Mouse (Mus musculus) hindbrain, embryonic 16.5 days (tissue): Measurements from ENCODE around the gene Lgr6. TPM values are rescaled to one million over a fixed set of nuclear protein-coding genes. Genes with fewer than 3 reads are reported as not detected.
A peak's percentile ranks its signal among the peaks of the same experiment; 100 is the strongest.

Experiments used
- ATAC-seq: fragments of 200-750 bp; cut with Nextera tagmentation; 2 replicates; pipeline ENCODE4 v1.8.0; 2017; ENCODE audit warnings: moderate TSS enrichment, moderate library complexity
- H3K27ac ChIP-seq: fragments of 300-500 bp; sonication (generic); 2 replicates; pipeline ENCODE4 v1.5.1; 2014; ENCODE audit warnings: low read depth, mild to moderate bottlenecking, control low read depth, low read length, moderate library complexity
- H3K27me3 ChIP-seq: fragments of 300-500 bp; sonication (generic); replicated peaks from 2 replicates; pipeline ENCODE4 v1.6.1; 2014; ENCODE audit warnings: low read length; ENCODE audit not compliant: control insufficient read depth, insufficient read depth
- H3K36me3 ChIP-seq: fragments of 300-500 bp; sonication (generic); 2 replicates; pipeline ENCODE4 v1.6.1; 2014; ENCODE audit warnings: mild to moderate bottlenecking, low read length, moderate library complexity, mixed read lengths; ENCODE audit not compliant: control insufficient read depth, insufficient read depth
- H3K4me1 ChIP-seq: fragments of 300-500 bp; sonication (generic); 2 replicates; pipeline ENCODE4 v1.6.1; 2014; ENCODE audit warnings: low read depth, low read length; ENCODE audit not compliant: control insufficient read depth, insufficient read depth
- H3K4me2 ChIP-seq: fragments of 300-500 bp; sonication (generic); 2 replicates; pipeline ENCODE4 v1.6.1; 2014; ENCODE audit warnings: mild to moderate bottlenecking, low read length, control low read depth, moderate library complexity
- H3K4me3 ChIP-seq: fragments of 300-500 bp; sonication (generic); 2 replicates; pipeline ENCODE4 v1.5.1; 2014; ENCODE audit warnings: mild to moderate bottlenecking, low read length, control low read depth, moderate library complexity
- H3K9ac ChIP-seq: fragments of 300-500 bp; sonication (generic); 2 replicates; pipeline ENCODE4 v1.6.1; 2014; ENCODE audit warnings: low read depth, mild to moderate bottlenecking, control low read depth, low read length, moderate library complexity
- H3K9me3 ChIP-seq: fragments of 300-500 bp; sonication (generic); 2 replicates; pipeline ENCODE4 v1.6.1; 2014; ENCODE audit warnings: mild to moderate bottlenecking, low read length, moderate library complexity; ENCODE audit not compliant: control insufficient read depth
- WGBS: fragments of 180-500 bp; shearing (Covaris S2); extraction: QIAGEN DNeasy Blood & Tissue Kit; methylation state at CpG from one replicate; pipeline ENCODE4 v1.1.7; 2014; 5-methylcytosine and 5-hydroxymethylcytosine counted together
- polyA plus RNA-seq: library from polyadenylated mRNA; unstranded; fragments of >200 nt; fragmentation: Nextera tagmentation; extraction: Ambion mirVana; gene quantifications from 2 replicates; pipeline ENCODE4 v1.2.1, GENCODE M21; 2015

Gene Lgr6
- polyA plus RNA-seq, 1 experiment from 2014 or later: 1.7 TPM

- peaks cover 5% of the 10 kb centered on the region for H3K4me1 ChIP-seq
- H3K27ac ChIP-seq: no peak overlapping the region
- no peak overlapping the region for H3K4me3 ChIP-seq
- ATAC-seq: no peak
- no peaks in the 10 kb centered on the region for H3K9me3 ChIP-seq
- no peak overlapping the region for H3K9ac ChIP-seq
- 0 out of 2 replicates have a peak, but pooled peaks cover 2% of the 10 kb centered on the region for H3K27me3 ChIP-seq
- no peaks in the 10 kb centered on the region for H3K36me3 ChIP-seq
- WGBS: 56% methylated on average over 8 of the region's 8 CpGs
- H3K4me2 ChIP-seq: no peak overlapping the region
These were observed 112.9 kb downstream of the Lgr6 start for GRCm38 (mm10) chr1:134992046-134992645.

- Histone ChIP-seq H3K4me2 (no peak overlapping the region), H3K36me3 (no peaks in the 10 kb centered on the region), H3K27ac (no peak overlapping the region), H3K4me1 (peaks cover 2% of the 10 kb centered on the region; the same call in 1 of the 2 replicates), H3K9me3 (no peaks in the 10 kb centered on the region; the same call in 1 of the 2 replicates), H3K27me3 (0 out of 2 replicates have a peak, but pooled peaks cover 2% of the 10 kb centered on the region), H3K9ac (no peak overlapping the region), H3K4me3 (no peak overlapping the region)
- WGBS: 10% methylated on average over 7 of the region's 7 CpGs
- ATAC-seq: no peak
These were observed 115.7 kb downstream of the Lgr6 start for GRCm38 (mm10) chr1:134989372-134989771.

GRCm38 (mm10) chr1:134987962-134988341 is 117.1 kb downstream of the Lgr6 start:
- Histone ChIP-seq H3K4me1 (peaks cover 2% of the 10 kb centered on the region; the same call in 1 of the 2 replicates), H3K9me3 (no peaks in the 10 kb centered on the region; the same call in 1 of the 2 replicates), H3K9ac (peak overlapping the region; percentile 69), H3K4me3 (peak overlapping the region; percentile 44), H3K27me3 (0 out of 2 replicates have a peak, but pooled peaks cover 2% of the 10 kb centered on the region), H3K27ac (no peak overlapping the region), H3K4me2 (peak overlapping the region; percentile 84), H3K36me3 (no peaks in the 10 kb centered on the region)
- ATAC-seq: no peak; the same call in 1 of the 2 replicates
- 7% methylated on average over 14 of the region's 14 CpGs for WGBS

- Histone ChIP-seq H3K4me3 (peak overlapping the region; percentile 44), H3K27me3 (0 out of 2 replicates have a peak, but pooled peaks cover 2% of the 10 kb centered on the region), H3K27ac (no peak overlapping the region), H3K9me3 (no peaks in the 10 kb centered on the region; the same call in 1 of the 2 replicates), H3K9ac (peak overlapping the region; percentile 69), H3K4me2 (peak overlapping the region; percentile 84), H3K4me1 (peaks cover 2% of the 10 kb centered on the region; the same call in 1 of the 2 replicates), H3K36me3 (no peaks in the 10 kb centered on the region)
- peak; percentile 85 for ATAC-seq
- WGBS: 31% methylated on average over 43 of the region's 48 CpGs
These were observed 117.7 kb downstream of the Lgr6 start for GRCm38 (mm10) chr1:134987173-134987961.

- Histone ChIP-seq H3K4me1 (no peaks in the 10 kb centered on the region), H3K9me3 (no peaks in the 10 kb centered on the region), H3K27ac (no peak overlapping the region), H3K9ac (no peak overlapping the region), H3K36me3 (no peaks in the 10 kb centered on the region), H3K27me3 (no peaks in the 10 kb centered on the region), H3K4me2 (no peak overlapping the region), H3K4me3 (no peak overlapping the region)
- 73% methylated on average over 1 of the region's 1 CpGs for WGBS
- ATAC-seq: no peak
These were observed 132.2 kb downstream of the Lgr6 start for GRCm38 (mm10) chr1:134972920-134973319.

GRCm38 (mm10) chr1:134965430-134965829 is 139.6 kb downstream of the Lgr6 start:
- Histone ChIP-seq H3K4me3 (no peak overlapping the region), H3K27ac (no peak overlapping the region), H3K9me3 (no peaks in the 10 kb centered on the region), H3K27me3 (no peaks in the 10 kb centered on the region), H3K9ac (no peak overlapping the region), H3K4me1 (peaks cover 7% of the 10 kb centered on the region), H3K4me2 (no peak overlapping the region), H3K36me3 (no peaks in the 10 kb centered on the region)
- 93% methylated on average over 2 of the region's 2 CpGs for WGBS
- ATAC-seq: no peak

- Histone ChIP-seq H3K36me3 (no peaks in the 10 kb centered on the region), H3K27me3 (no peaks in the 10 kb centered on the region), H3K27ac (no peak overlapping the region), H3K4me3 (peak overlapping the region; percentile 87), H3K4me1 (peaks cover 7% of the 10 kb centered on the region), H3K9ac (peak overlapping the region; percentile 72), H3K9me3 (no peaks in the 10 kb centered on the region), H3K4me2 (peak overlapping the region; percentile 87)
- ATAC-seq: peak; percentile 55
- WGBS: 3% methylated on average over 11 of the region's 11 CpGs
These were observed 142.3 kb downstream of the Lgr6 start for GRCm38 (mm10) chr1:134962821-134963220.

GRCm38 (mm10) chr1:134962053-134962803 is 142.8 kb downstream of the Lgr6 start, which contains the start of gene Ube2t:
Gene Ube2t, plus strand, starts transcription at chr1:134962565.
- Histone ChIP-seq H3K27me3 (no peaks in the 10 kb centered on the region), H3K9me3 (no peaks in the 10 kb centered on the region), H3K27ac (no peak within 1 kb of the TSS), H3K4me3 (peak within 1 kb of the TSS; percentile 87), H3K36me3 (no peaks in the 10 kb centered on the region), H3K4me1 (peaks cover 7% of the 10 kb centered on the region), H3K4me2 (peak within 1 kb of the TSS; percentile 87), H3K9ac (peak within 1 kb of the TSS; percentile 72)
- peak; percentile 100 for ATAC-seq
- WGBS: 3% methylated on average over 50 of the region's 50 CpGs
